Mouse (Mus musculus): ENCODE results near the gene Lrrc4c.

Gene Lrrc4c

DNA sequence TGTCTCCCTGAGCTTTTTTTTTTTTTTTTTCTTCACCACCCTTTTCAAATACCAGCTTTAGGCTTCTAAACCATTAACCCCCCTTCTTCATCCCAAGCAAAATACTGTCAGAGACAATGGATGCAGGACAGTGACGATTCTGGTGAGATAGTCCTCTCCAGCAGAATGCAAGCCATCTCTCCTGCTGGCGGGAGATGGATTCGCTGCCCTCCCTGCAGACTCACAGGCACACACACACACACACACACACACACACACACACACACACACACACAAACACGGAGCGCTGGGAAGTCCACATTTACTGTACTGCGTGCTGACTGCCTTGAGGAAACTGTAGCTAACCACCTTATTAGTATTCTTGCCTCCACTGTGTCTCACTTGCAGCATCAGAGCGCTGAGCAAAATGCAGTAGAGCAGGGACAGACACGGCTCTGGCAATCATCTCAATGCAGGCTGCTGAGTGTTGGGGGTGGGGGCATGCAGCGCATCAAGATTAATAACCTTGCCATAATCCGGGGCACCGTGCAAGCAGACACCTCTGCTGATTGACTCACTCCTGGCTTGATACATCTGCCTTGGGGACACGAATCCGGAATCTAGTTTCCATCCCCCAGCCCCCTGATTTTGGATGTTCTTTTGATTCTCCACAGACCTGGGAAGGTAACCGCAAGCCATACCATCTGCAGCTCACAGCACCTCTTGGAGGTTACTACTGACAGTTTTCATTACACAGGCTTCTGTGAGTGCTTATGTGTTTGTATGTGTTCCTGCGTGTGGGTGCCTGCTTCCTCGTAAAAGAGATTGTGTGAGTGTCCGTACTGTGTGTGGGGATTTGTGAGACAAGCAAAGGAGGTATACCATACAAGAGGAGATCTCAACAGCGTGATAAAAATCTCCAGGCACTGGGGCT is at the start of gene Lrrc4c:
Gene Lrrc4c (plus strand): TSS at position 783 of the 913 bp plus-strand sequence.
- DNase-seq (ENCODE audit: low read depth, low spot score), result no peak

DNA sequence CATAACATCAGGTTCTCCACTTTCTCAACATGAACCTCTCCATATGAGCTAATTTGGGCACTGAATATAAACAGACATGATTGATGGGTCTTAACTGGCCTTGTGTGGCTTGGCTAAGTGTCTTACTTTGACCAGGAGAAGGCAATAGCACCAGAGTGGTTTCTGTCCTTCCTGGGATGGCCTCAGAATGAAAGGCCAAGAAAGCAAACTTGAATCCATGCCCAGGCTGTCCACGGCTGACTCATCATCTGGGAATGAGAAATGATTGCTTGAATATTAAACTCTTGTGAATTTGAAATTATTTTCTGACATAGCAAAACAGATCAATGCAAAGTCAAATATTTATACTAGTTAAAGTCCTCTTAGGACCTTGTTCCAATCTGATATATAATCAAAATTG is 42.9 kb upstream of the Lrrc4c start:
- no peak for DNase-seq (ENCODE audit: low read depth, low spot score)

DNA sequence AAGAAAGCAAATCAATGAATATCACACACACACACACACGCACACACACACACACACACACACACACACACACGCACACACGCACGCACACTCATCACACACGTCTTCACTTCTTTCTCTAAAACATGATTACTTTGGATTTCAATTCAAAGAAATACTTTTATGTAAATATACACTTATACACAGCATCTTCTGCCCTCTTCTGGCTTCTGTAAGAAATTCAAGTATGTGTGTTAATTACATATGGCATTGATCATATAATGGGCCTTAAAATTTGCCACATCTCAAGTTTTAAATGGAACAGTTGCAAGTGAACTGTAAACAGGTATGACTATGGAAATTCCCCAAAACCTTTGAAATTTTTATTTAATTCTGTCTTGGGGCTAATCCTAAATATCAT is 35.0 kb upstream of the Lrrc4c start:
- no peak for DNase-seq (ENCODE audit: low read depth, low spot score)

DNA sequence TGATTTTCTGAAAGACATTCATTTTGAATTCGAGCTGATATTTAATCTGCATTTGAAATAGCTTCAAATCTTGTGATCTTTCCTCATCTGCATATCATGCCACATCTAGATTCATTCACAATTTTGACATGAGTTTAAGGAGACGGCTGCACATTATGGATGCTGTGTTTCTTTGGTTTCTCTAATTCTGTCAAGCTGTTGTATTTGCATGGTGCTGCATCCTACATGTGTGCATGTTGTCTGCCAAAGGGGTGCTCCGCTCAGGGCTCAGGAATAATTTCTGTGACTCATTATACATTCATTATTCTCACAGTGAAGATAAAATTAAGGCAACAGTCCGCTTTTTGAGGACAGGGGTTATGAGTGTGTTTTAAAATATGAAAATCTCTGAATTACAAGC is 30.5 kb upstream of the Lrrc4c start:
- no peak for DNase-seq (ENCODE audit: low read depth, low spot score)

DNA sequence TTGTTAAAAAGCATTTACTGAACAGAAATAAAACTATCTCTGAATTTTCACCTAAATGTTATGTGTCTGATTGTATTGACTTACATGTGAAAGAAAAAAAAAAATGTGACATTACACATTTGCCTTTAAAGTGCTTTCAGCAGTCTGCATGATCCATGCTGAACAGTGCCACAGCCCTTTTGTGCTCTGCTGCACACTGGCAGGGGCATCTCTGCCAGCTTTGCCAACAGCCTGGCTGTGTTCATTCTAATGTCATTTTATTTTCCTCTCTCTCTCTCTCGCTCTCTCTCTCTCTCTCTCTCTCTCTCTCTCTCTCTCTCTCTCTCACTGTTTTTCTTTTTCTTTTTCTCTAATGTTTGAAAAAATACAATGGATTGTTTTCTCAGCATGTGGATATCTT is 27.4 kb upstream of the Lrrc4c start:
- DNase-seq (ENCODE audit: low read depth, low spot score), result no peak

DNA sequence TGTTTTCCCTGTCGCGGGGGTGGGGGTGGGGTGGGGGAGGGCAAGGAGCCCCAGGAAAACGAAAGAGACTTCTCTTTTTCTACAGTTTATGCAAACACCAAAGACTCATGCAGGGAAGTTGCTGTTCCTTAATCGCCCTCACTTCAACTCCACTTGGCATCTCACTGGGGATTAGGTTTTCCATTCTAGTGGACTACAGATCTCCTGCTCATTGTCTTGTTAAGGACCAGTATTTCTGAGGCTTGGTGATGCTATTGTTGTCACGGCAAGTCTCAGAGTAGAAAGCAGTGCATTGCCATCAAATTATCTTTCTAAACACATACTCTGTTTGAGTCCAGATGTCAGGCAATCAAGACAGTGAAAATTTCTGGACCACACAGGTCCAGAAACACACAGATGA is 2.9 kb upstream of the Lrrc4c start:
- no peak for DNase-seq (ENCODE audit: low read depth, low spot score)

DNA sequence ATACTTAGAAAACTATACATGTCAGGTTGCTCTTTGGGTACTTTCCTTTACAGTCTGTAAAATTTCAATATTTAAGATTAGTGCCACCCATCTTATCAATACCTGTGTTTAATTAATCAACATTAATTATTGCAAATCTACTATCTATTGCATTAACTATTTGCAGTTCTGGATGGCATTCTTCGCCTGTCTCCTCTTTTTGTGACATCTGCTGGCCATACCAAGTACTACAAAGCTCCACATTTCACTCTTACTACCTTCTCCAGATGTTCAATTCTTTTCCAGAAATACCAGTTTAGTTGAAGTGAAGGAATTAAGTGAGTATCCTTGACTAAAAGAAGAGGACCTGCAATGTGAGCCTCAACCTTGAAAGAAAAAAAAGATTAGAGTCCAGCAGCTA is 1.4 kb upstream of the Lrrc4c start:
- no peak for DNase-seq (ENCODE audit: low read depth, low spot score)

DNA sequence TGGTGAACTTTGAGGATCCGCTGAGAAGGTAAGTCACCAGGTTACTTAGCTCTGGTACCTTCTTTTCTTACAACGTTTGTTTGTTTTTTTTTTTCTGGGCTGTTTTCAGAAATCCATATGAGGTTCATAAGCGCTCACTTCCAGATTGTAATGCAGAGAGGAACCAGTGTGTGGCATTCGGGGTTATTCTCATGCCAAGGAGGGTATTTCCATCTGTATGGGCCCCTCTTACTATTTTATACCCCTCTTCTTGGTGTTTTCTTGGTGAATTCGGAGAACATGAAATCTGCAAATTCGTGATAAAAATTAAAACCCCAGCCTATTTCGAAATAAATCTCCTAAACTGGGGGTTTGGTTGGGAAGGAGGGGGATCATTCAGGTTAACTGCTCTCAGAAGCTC is 587 bp downstream of the Lrrc4c start:
- no peak for DNase-seq (ENCODE audit: low read depth, low spot score)

DNA sequence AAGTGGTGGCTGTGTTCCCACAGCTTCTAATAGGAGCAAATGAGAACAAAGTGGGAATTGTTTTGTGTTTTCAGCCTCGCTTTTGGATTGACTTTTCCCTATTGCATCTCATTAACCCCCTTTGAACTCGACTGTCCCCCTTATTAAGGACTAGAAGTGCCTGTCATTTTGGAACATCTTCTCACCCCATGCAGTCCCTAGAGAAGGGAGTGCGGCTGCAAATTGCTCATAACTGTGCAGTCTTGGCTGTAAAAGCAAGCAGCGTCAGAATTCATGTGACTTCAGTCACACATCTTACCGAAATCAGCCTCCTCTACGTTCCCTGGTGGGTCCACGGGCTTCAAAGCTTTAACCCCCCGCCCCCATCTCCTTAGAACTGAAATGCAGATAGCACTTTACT is 1.2 kb downstream of the Lrrc4c start:
- no peak for DNase-seq (ENCODE audit: low read depth, low spot score)

DNA sequence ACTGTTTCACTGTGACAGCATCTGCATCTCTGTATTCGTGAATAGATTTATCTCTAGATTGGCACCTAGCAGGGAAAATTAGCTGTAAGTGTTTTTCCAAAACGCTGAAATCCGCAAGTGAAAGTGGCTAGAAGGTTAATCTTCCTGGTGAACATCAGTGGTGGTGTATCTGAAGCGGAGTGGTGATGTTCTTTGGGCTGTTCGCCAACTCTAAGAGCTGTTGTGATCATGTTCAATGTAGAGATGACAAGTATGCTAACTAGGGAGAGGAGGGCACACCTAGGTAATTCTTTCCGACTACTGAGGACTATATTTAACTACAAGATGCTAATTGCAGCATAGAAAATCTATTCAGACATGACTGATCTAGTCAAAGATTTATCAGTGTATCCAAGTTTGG is 1.7 kb downstream of the Lrrc4c start:
- no peak for DNase-seq (ENCODE audit: low read depth, low spot score)

DNA sequence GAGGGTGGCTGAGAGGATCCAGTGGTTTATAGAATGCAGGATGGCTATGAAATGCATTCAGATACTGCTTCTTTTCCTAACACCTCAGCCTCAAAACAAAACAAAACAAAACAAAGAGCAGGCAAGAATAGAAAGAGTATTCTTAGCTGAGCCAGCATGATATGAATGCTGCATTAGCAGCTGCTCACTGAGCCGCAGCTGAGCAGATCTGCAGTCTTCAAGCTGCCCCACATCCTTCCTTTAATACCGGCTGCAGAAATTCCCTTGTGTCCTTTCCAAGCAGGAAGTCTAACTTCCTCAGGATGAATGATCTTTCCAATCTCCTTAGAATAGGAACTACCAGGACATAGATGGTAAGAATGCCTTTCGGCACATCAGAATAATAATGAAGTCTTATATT is 16.7 kb downstream of the Lrrc4c start:
- DNase-seq (ENCODE audit: low read depth, low spot score), result no peak

DNA sequence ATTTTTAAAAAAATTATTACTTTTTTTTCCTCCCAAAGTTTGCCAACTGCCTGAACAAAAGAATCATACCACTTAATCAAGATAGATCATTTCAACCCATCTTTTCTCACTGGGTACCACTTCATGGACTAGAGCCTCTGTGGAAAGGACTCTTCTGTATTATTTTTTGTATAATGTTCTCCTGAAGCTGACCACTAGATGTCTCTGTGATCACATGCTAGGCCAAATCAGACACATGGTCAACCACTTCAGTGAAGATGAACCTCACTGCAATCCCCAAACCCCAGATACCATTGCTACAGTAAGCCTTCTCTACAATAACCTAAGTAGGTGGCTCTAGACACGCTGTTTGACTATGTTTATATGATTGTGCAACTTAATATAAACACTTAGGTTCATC is 19.4 kb downstream of the Lrrc4c start:
- DNase-seq (ENCODE audit: low read depth, low spot score), result no peak

DNA sequence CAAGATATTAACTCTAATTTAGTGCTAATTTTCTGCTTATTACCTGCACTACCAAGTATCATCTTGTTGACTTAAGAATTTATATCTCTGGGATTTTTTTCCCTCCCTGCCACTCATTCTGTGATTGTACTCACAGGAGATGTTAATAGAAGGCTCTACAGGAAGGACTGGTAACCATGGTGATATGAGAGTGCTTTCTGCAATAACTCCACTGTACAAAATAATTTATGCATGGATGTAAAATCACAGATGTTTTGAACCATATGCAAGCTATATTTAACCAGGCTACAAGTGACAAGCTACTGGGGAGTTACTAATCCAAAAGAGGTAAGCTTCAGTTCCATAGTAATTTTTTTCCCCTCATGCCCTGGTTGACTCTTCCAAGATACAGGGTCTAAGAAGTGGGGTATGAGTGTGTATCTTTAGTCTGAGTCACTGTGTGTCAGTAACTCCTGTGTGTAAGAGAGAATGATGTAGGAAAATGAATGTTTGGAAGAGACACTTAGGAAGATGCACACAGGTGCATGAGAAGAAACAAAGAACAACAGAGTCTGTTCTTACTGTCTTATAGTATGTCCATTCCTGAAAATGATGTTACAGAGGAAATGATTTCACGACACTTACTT is 83.3 kb downstream of the Lrrc4c start:
- no peak for DNase-seq (ENCODE audit: low read depth, low spot score)

DNA sequence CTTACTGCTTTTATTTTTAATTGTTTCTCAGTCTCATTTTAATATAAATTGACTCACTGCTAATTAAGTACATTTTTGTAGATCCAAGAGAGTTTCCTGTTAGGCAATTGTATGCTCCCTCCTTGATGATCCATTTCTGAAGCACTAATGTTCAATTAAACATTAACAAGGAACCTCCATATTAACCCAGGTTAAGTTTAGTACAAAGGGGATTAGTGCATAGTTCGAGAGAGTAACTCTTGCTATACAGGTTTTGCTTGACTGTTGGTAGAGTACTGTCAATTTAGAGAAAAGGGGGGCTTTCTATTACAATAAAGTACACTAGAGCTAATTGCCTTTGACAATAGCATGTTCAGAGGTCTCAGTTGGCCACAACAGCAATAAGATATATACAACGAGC is 84.5 kb downstream of the Lrrc4c start:
- no peak for DNase-seq (ENCODE audit: low read depth, low spot score)

DNA sequence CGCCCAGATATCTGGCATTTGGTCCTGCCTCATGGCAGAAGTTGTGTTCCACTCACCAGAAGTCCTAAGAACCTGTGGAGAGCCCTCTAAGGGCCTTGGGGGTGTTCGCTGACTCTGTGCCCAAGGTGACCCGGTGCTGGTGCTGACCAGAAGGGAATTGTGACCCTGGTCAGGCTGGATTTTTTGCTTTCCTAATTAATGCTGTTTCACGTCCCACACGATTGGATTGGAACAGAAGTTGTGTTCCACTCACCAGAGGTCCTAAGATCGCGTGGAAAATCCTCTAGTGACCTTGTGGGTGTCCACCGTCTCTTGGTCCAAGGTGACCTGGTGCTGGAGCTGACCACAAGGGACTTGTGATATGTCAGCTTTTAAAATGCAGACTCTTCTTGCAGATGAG is 88.9 kb downstream of the Lrrc4c start:
- DNase-seq (ENCODE audit: low read depth, low spot score), result no peak

DNA sequence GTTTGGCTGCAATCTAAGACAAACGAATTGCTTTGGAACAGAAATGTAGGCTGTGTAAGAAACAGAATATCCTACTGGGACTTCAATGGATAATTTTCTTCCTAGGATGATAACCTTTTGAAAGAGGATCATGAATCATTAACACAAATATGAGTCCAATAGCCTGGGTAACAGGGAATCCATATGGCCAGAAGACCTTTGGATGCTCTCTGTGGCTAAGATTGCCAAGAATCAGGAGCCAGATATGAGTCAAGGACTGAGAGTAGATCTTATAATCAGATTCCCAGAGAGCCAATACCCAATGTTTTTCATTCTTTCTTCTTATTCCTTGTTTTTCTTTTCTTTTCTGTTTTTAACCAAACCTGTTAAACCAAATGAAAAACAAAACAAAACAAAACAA is 93.2 kb downstream of the Lrrc4c start:
- no peak for DNase-seq (ENCODE audit: low read depth, low spot score)

DNA sequence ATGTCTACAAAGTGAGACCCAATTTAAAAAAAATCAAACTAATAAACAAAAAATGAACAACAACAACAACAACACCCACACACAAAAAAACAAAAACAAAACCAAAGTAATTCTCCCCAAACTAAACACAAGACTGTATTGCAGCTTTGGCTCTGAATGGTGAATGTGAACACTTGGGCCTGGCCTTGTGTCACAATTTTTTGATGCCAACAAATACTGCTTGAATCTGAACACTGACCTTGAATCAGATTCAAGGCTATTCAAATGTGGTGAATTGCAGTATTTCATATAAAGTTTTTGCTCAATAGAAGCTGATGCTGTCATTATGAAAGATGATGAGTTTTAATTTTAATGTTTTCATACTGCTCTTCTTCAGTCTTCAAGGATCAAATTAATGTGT is 143.6 kb downstream of the Lrrc4c start:
- DNase-seq (ENCODE audit: low read depth, low spot score), result no peak

DNA sequence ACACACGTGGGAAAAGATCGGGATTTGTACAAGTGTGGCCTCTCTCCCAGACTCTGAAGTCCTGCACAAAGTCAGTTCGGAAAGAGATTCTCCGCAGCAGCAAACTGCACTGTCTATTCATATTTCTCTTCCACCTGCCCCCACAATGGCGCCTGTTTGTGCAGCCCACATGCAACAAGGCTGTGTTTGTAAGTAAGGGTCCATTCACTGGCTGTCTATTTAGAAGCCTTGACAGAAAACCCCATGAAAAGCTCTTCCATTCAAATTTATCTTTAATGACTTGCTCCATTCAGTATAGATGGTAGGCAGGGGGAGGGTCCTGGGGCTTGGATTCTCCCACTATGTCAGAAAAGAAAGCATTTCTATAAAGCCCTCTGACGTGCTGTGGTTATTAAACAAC is 157.7 kb downstream of the Lrrc4c start:
- DNase-seq (ENCODE audit: low read depth, low spot score), result no peak

DNA sequence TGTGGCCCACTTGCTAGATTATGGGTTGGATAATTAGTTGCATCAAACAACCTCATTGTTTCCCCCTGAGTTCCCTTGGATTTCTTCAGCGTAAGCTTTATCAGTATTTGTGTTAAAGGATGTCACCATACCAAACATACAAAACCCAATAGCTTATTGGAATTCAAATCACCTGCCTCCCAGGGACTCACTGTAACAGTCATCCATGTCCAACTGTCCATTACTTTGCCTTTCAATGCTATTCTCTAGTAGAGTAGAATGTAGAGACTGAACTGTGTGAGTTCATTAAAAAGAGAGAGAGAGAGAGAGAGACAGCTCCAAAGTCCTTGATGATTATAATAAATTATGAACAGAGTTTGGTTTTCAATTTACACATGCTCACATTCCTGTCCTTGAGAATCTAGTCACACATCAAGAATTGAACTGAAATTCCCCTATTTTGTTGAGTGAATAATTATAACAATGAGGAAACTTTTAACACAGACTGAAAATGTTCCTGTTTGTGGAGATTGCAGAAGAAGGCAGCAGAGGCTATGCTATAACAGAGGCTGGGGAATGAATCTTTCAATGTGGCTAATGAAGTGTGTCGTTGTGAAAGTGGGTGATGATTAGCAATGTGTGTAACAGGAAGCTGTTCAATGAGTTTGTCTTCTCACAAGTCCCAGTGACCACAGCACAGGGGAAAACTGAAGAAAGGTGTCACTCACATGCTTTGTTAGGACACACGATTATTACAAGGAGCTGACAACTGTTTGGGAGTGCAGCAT is 181.3 kb downstream of the Lrrc4c start:
- no peak for DNase-seq (ENCODE audit: low read depth, low spot score)

DNA sequence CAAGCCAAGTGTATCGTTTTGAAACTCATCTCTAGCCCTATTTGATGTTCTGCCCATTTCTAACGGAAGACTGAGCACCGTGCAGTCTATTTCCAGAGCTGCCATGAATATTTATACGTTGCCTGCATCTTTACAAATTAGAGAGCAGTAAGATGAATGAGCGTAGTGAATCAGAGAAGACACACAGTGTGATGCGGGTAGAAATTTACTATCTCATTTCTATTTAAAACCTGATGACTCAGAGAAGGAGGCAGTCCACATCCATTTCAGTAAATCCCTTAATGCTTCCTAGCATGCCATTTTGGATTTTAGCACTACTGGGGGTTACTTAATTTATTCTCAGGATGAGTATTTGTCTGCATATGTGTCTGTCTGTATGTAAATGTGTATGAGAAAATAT is 186.2 kb downstream of the Lrrc4c start:
- DNase-seq (ENCODE audit: low read depth, low spot score), result no peak

DNA sequence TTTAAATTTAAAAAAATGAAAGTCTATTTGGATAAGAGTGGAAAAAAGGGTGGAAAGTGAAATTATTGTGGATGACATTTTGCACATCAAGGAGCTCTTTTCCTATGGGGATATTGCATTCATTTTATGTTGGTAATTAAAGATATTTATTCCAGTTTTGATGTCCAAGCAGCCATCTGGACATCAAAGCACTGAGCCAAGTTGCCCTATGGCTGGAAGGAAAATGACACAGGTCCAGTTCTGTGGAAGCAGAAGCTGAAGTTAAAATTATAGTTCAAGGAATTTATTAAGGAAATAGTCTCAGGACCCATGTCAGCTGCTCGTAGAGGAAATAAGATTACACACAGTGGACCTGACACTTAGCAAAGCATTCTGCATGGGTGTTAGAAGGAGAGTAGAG is 187.7 kb downstream of the Lrrc4c start:
- DNase-seq (ENCODE audit: low read depth, low spot score), result no peak

DNA sequence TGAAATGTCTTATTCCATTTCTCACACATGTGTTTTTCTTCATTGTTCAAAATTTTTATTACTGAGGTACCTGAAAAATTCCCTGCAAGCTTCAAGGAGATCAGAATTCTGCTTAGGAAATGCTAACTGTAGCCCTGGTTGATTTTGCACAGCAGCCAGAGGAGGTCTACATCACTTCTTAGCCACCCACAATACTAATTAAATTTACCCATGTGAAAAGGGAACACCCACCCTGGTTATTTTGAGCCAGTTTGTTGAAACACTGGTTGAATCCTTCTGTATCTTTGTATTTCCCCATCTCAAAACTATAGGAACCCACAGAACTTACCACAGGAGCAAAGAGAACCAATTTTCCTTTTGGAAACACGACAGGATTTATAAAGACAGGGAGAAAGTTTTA is 191.0 kb downstream of the Lrrc4c start:
- DNase-seq (ENCODE audit: low read depth, low spot score), result no peak

DNA sequence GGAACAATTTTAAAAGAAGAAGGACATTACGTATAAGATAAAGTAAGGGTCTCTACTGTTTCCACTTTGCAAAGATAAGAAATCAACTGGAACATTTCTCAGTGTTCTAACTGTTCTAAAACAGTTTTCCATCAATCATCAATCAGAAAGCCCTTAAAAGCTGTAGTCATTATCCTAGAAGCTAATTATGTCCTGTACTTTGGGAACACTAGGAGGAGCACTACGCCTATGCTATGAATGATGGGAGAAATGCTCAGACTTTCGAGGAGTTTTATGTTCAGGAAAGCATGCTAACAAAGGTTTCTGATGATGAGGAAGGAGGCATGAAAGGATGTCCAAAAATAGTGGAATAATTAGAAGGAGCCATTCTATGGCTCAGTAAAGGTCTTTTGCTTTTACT is 219.5 kb downstream of the Lrrc4c start:
- DNase-seq (ENCODE audit: low read depth, low spot score), result no peak
